Mouse (Mus musculus) layer of hippocampus, postnatal 25 days (tissue): ENCODE data around the gene Nkain2. TPM values are rescaled to one million over a fixed set of nuclear protein-coding genes. Genes with fewer than 3 reads are reported as not detected.
A peak's percentile ranks its signal among the peaks of the same experiment; 100 is the strongest.
"Not testable (repeated sequence)": the region's sequence is repeated elsewhere in the genome, so short reads cannot be mapped to it uniquely, and the experiment has no call there.

ENCODE experiments used
- DNase-seq, 2 experiments: peaks; one replicate each; pipeline ENCODE4 v3.0.0; 2022; ENCODE audit warnings: mixed read lengths in 2 of 2, low spot score in 1 of 2; ENCODE audit errors: extremely low spot score in 1 of 2
- total RNA-seq, 2 experiments: library from RNA; stranded (reverse); gene quantifications; 2 replicates each; pipeline ENCODE4 v1.2.3; 2021

Nkain2 gene
- total RNA-seq, 2 experiments from 2014 or later, result 29.7 to 30.8 TPM

DNA sequence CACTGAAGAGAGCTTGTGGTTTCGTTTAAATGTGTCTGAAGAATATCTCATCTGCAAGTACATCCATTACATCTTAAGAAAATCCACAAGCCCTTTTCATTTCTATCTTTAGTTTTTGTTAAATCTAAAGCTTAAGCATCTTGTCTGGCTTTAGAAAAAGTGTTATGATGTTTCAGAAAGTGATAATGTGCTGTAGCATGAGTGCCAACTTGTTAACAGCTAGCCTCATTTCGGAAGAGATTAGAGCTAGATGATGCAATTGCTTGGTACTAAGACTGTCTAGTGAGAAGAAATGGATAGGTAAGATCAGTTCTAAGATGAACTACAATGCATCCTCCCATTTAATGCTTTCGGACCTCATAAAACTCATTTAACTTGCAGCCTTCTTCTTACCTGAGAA lies 707.3 kb downstream of the Nkain2 start:
- no peak for DNase-seq

DNA sequence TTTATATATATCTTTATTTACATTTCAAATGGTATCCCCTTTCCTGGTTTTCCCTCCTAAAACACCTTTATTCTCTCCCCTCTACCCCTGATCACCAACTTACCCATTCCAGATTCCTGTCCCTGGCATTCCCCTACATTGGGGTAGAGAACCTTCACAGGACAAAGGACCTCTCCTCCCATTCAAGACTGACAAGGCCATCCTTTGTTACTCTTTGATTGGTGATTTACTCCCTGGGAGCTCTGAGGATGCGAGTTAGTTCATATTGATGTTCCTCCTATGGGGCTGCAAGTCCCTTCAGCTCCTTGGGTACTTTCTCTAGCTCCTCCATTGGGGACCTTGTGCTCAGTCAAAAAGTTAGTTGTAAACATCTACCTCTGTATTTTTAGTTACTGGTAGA lies 798.9 kb downstream of the Nkain2 start:
- DNase-seq, result no peak

DNA sequence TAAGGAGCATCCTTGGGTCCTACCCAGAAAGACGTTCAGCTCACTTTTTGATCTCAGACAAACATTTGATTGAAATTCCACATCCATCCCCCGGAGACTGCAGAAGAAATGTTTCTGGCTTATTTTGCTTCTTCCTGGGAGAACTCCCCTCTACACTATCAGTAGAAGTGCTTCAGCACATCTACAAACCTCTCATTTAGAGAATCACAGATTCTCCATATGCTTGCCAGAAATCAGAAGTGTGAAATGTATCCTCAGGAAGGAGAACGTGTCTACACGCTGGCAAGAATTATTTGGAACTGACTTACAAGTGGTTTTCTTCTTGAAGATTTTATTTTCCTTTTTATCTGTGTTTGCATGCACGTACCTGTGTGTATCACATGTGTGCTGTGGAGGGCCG lies 829.9 kb downstream of the Nkain2 start:
- no peak for DNase-seq

DNA sequence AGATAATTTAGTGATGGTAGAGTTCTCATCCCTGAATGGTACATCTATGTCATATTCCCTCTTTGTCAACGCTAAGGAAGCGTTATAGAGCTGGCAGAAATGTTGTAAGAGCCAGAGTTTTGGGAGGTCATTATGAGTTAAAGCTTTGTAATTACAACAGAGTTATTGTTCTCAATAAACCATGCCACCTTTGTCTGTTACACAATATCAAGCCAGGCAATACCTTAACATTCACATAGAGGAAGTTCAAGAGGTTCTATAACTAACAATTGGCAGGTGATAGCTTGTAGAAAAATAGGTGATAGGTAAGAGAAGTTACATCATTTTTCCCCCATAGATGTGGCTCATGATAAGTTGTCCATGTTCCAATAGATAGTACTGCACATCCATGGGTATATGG lies 832.0 kb downstream of the Nkain2 start:
- DNase-seq, result no peak

DNA sequence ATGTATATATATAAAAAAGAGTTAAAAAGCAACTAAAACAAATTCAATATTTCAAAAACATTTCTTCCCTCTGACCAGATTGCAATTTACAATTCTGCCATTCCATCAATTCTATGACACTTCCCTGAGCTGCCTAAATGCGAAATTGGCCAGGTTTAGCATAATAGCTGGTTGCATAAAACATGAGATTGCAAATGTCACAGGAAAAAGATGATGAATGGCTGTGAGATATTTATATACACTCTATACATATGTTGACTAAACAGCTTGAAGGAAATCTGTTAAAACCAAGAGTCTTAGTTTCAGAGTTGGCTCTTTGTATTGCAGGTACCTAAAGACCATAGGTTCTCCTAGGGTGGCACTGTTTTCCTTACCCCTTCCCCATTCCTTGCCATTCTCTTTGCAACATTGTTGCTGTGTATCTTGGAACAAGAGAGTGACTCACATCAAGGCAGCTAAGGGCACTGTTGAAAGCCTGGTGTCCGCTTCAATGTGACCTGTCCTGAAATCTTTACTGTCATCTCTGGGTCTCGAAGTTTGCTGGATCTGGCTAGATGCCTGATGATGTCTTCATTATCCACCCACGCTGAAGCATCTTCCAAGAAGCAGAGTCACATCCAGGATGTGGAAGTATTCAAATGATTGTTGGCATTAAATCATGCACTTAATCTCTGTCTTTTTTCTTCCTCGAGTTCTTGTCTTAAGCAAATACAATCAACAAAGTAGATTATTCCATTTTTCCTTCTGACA lies 837.5 kb downstream of the Nkain2 start:
- no peak for DNase-seq

DNA sequence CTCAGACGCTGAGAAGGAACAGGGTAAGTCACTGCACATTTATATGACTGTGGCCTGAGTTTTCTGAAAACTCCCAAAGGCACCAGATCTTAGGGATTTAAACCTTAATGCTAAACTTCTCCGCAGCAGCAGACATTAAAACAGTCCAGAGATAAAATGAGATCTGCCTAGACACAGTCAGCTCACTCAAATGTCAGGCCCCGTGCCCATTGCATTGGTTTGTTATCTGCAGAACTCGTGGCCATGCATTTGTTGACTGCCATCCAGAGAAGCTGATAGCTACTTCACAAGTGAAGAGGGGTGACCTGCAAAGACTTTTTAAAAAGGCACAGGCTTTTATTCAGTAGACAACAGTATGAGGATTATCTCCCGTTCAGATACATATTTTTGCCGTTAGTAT lies 838.2 kb downstream of the Nkain2 start:
- no peak for DNase-seq

DNA sequence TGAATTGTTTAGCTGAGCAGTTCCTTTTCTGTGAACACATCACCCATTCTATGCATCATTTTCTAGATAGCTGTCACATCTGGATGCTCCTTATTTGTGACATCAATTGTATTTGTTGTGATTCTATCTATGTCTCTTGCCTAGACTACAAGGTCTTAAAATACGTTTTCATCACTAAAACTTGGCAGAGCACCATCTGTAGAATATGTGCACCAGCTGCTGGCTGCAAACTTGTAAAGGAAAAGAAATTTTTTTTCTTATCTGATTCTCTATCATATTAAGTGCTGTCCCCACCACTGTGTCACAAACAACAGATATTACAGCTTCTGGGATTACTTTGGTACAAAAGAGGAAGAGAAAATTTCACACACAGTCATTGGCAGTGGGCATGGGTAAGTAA lies 860.3 kb downstream of the Nkain2 start:
- DNase-seq, result no peak

DNA sequence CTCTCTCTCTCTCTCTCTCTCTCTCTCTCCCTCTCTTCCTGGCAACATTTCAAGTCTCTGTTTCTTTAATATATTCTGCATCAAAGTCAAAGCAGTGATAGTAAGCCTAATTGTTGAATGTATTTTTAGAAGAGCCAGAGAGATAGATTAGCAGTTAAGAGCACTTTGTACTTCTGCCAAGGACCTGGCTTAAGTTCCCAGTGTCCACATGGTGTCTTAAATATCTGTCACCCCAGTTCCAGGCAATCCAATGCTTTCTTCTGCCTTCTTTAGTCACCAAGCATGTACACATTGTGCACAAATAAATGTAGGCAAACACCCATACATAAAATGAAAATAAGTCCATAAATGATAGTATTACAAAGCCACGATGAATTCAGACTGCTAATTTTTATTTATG lies 871.9 kb downstream of the Nkain2 start:
- DNase-seq, result no peak

DNA sequence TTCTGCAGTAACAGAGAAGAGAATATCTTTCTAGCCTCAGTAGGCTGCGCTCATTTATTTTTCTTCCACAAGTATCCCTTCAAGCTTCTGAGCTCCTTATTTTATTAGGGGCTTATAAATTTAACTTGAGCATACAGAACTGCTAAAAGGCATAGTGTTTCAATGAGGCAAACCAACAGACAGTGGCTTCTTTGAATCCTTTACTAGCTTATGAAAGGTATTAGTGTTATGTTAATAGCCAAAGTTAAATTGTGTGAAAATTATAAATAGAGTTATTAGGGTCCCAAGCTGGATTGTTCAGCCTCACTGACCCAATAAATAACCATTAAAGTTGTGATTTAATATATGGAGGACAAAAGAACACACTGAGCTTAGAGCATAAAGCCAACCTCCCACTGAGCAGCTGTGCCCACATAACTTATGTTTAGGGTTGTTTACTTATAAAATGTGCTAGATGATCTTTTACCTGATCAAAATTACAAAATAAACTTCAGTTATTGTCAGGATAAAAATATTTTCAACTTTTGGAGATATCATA lies 889.0 kb downstream of the Nkain2 start:
- no peak for DNase-seq

DNA sequence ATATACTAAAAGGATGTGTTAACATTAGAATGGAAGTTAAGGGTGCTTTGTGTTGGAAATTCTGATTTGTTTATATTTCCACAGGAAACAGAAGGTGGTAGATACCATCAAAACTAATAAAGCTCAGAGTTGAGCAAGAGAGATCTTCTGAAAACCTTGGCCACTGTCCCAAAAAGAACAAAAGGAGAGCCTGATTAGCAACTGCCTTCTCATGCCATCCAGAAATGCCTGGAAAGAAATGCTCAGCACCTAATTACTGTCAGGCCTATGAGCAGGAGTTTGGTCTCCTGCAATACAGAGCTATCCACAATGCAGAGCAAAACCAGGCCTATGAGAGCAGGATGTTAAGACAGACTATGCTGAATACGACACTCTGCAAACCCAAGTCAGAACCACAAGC lies 897.1 kb downstream of the Nkain2 start:
- no peak for DNase-seq

DNA sequence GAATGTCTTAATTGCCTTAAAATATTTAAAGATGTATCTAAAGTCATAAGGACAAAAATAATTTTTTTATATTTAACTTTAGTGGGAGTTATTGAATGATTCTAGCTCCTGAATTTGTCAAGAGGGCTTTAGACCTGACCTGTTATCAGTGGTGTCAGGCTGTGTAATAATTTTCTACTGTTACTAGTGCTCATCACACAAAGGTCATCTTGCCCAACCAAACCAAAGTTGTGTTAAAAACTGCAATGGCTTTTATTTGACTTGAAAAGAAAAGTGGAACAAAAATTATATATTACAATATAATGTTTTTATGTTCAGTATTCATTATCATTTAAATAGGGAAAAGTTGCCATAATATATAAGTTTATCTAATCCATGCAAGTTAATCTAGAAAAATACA lies 911.9 kb downstream of the Nkain2 start:
- no peak for DNase-seq

DNA sequence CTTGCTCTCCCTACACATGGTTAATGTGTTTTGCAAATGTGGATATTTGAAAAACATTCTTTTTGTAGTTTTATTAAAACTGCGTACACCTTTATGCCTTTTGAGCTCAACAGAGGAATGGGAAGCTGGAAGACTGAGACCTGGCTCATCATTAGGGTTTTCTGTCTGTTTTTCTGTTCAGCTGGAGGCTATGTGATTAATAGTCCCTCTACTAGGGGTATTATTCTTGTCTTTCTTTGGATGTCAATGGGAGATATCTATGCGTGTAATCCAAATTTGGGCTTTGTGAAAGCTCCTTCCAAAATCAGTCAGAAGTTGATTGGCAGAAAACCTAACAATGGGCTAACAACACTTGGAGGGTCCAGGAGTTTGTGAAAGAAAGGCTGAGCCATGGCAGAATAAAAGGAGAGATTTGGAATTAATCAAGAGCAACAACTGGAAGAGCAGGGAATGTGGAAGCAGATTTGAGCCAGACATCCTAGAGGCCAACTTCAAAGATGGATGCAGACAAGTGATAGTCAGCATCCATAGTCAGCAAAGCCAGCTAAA lies 943.0 kb downstream of the Nkain2 start:
- DNase-seq, result no peak

DNA sequence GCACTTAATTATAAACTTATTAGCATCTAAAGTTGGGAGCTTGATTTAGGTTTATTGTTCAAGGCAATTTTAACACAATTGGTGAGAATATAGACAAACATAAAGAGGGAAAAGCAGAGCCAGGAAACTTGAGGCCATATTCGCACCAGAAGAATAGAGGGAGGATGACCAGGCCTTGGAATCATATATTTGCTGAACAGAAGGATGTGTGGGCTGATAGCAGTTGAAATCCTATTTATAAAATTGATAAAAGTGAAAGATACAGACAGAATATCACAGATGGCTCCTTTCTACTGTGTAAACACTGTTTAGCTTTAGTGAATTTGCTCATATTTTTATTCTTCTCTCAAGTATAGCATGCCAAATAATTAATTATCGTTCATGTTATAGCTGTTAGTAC lies 958.3 kb downstream of the Nkain2 start:
- DNase-seq, result no peak

DNA sequence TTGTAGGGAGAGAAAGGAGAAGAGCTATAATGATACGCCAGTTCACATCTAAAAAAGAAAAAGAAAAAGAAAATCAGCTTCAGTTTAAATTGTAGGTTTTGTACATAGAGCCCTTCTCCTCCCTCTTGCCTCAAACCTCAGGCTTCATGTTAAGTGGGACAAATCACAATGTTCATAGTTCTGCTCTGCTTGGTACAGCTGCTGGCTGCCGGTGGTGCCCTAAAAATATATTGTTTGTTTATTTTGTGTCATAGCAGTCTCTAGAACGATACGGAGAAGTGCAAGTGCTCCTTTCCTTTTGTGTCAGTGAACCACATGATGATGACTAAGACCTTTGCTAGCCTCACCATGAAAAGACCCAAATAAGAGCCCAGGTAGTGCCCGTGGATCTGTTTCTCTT lies 962.6 kb downstream of the Nkain2 start:
- DNase-seq, result no peak

DNA sequence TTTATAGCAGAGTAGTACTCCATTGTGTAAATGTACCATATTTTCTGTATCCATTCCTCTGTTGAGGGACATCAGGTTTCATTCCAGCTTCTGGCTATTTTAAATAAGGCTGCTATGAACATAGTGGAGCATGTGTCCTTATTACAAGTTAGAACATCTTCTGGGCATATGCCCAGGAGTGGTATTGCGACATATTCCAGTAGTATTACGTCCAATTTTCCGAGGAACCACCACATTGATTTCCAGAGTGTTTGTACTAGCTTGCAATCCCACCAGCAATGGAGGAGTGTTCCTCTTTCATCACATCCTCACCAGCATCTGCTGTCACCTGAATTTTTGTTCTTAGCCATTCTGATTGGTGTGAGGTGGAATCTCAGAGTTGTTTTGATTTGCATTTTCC lies 969.4 kb downstream of the Nkain2 start:
- DNase-seq, result not testable (repeated sequence)

DNA sequence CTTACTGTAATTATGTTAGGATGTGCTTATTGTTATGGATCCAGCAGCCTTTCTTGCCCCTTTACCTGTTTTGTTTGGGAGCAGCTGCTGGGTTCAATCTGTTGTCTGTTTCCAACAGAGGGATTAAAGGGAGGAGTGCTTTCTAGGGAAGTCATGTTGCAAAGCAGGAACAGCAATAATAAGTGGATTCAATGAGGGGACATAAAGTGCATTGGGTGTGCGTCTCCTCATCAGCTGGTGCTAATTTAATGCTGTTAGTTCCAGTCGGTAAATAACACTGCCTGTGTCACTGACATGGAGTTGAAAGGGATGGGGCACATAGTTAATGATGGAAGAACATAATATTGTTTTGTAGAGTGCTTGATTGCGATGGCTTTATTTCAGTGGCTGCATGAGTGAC lies 982.8 kb downstream of the Nkain2 start:
- DNase-seq, result no peak

DNA sequence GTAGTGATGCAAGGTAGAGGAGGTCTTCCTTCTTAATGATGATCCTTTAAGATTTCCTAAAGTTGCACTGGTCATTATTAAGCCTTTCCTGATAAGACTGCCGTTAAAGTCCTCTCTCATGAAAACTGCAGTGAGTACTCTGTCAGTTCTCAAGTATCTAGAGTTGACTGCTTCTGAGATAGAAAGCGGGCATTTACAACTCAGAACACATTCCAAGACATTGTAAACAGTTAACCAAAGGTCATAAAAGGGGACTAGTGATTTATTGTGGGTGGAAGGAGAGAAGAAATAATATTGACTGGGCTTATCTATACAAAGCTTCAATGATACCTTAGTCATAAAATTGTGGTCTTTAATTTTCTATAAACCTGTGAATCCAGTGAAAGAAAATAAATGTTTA lies 990.8 kb downstream of the Nkain2 start:
- DNase-seq, result no peak

DNA sequence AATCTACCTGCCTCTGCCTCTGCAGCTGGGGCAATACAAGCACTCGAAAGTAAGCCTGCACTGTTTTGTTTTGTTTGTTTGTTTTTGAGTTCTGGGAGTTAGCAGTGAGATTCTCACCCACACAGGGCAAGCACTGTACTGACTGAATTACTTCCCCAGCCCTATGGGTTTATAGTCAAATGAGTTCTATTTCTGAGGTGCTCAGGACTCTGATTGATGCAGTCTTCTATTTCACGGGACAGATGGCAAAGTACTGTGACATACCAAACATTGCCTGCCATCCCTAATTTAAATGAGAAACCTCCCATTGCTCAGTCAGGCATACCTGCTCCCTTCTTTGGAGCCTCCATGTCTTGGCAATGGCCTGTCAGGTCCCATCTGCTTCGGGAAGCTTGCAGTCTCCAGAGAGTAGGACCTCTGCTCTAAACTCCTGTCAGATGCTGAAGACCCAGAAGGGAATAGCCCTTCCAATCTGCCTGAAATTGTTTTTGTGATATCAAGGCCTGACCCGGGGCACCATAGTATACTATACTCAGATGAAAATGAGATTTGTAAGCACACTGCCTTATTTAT lies 1016.9 kb downstream of the Nkain2 start:
- no peak for DNase-seq

DNA sequence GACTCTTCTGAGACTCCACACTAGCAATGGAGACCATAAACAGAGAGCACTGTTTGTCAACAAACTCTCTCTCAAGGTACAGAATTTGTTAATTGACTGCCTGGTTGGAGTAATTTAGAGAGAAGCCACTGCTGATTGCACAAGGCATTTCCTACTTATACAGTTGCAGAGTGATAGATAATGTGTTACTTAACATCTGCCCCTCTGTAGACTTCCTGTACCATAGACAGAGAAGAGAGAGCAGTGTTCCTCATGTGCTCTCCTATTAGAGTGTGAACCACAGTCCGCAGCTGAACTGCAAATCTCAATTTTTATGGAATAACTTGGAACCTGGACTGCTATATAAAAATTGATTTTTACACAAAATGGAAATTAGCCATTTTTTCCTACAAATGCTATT lies 1022.0 kb downstream of the Nkain2 start:
- no peak for DNase-seq

DNA sequence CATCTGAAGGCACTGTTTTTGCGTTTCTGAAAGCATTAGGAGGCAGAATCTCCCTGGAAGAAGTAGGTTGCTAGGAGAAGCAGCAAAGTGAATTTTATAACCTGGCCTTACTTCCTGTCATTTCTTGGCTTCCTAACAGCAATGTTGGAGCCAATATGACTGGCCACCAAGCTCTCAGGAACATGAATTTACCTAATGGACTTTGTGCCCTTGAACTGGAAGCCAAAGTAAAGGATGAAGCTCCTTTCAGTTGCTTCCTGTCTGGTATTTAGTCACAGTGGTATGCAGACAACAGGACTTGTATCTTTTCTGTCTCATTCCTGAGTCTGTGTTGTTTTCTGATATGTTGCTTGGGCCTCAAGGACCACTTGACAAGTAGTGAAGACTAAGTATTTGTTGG lies 1063.2 kb downstream of the Nkain2 start:
- DNase-seq, result no peak

DNA sequence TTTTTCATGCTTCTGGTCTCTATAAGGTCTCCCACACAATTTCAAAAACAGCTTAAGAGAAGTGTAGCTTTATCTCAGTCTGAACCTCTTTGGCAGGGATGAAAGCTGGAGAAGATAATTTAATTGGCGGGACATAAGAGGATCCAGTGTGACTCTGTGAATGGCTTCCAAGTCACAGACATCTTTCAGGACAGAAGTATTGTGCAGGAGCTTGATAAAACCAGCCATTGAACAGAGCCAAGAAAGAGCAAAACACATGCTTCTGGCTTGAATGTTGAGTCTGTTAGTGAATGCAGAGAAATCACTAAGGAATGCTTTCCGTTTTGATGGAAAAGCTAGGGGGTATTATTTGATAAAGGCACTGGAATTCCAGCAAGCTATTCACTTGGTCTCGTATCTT lies 1077.7 kb downstream of the Nkain2 start:
- DNase-seq, result no peak

DNA sequence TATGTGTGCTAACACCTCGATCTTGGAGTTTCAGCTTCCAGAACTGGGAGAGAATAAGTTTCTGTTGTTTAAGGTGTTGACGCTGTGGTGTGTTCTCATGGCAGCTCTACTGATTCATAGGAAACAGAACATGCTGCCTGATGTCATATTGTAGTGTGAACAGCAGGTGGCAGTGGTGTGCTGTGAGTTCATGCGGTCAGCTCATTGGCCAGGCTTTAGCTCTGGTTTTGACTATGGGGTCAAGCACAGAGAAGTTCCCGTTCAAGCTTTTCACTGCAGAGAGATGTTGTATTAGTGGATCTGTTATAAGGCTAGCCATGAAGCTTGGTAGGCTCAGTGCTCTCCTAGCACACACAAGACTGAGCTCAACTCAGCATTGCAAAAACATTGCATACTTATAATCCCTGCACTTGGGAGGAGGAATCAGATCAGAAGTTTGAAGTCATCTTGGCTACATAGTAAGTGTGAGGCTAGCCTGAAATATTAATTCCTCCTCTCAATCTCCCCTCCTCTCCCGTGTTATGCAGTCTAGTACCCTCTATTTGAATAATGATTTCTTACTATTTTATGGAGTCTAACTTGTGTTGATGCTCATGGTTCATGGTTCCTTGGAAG lies 1147.7 kb downstream of the Nkain2 start:
- DNase-seq, result peak; percentile 39 to 71
